ENCODE assay signal across 9 mouse cellular contexts in genomic region chr2:36103069-36103554, GRCm38 (mm10). TPM values are rescaled to one million over a fixed set of nuclear protein-coding genes. Genes with fewer than 3 reads are reported as not detected.
DNase-seq lines count a peak whose midpoint lies in the region; ATAC-seq and TF ChIP-seq lines count a peak whose summit lies in the region.
"Had no signal": no experiment of that assay in that cellular context is flagged by ENCODE, and none has a peak within 500 bp of the region (broad histone marks: within the 10 kb centered on the region; RNA-seq: fewer than 3 reads in every experiment).

No protein-coding gene starts in this region.

- H3K4me1 ChIP-seq in heart, embryonic 14.5 days (ENCODE audit: control insufficient read depth in 2 of 2, insufficient read depth in 2 of 2, low read length in 2 of 2), result peaks cover 14 to 38% of the 10 kb centered on the region in 2 experiments
- no peaks in the 10 kb centered on the region for H3K4me1 ChIP-seq in cortical plate, adult 2 months (ENCODE audit: control insufficient read depth, insufficient read depth, low read length)
- peaks cover 43% of the 10 kb centered on the region for H3K4me1 ChIP-seq in hindbrain, embryonic 10.5 days (replicated peaks)
- peaks cover 32% of the 10 kb centered on the region for H3K4me1 ChIP-seq in midbrain, embryonic 12.5 days

- no peaks in the 10 kb centered on the region for H3K36me3 ChIP-seq in heart, embryonic 14.5 days (ENCODE audit: control insufficient read depth, insufficient read depth, low read length)
- H3K36me3 ChIP-seq in hindbrain, embryonic 10.5 days, result no peaks in the 10 kb centered on the region
- H3K36me3 ChIP-seq in midbrain, embryonic 12.5 days, result no peaks in the 10 kb centered on the region

- intact Hi-C loops in heart, postnatal 25 days (cut with DNase I), result loop anchor here (5.0 to 10.0 kb wide), 2 partner anchors 109 to 172 kb away; no protein-coding TSS in a partner anchor

- TF ChIP-seq CTCF in cortical plate, adult 2 months (IDR thresholded peaks at IDR 0.05; ENCODE audit: extremely low read depth, insufficient read depth, low read length), result no peak

- peaks cover 98% of the 10 kb centered on the region for H3K27me3 ChIP-seq in heart, embryonic 14.5 days (ENCODE audit: control insufficient read depth, insufficient read depth, low read length)
- peaks cover 100% of the 10 kb centered on the region for H3K27me3 ChIP-seq in hindbrain, embryonic 10.5 days (ENCODE audit: insufficient read depth, poor library complexity, severe bottlenecking)
- H3K27me3 ChIP-seq in midbrain, embryonic 12.5 days, result peaks cover 100% of the 10 kb centered on the region

- no peak for ATAC-seq in heart, embryonic 14.5 days (ENCODE audit: insufficient number of reproducible peaks, insufficient read depth, low FRiP score, low read depth)
- ATAC-seq in midbrain, embryonic 12.5 days (ENCODE audit: low FRiP score, low read depth), result no peak

- H3K27ac ChIP-seq in heart, embryonic 14.5 days (replicated peaks in 1 of 2; ENCODE audit: control insufficient read depth in 1 of 2, insufficient read depth in 1 of 2, low read depth in 2 of 2, low read length in 2 of 2), result no peak overlapping the region
- no peak overlapping the region for H3K27ac ChIP-seq in cortical plate, adult 2 months (ENCODE audit: insufficient read depth, low read length)
- H3K27ac ChIP-seq in hindbrain, embryonic 10.5 days, result no peak overlapping the region
- no peak overlapping the region for H3K27ac ChIP-seq in midbrain, embryonic 12.5 days (replicated peaks)

- no peaks in the 10 kb centered on the region for H3K9me3 ChIP-seq in heart, embryonic 14.5 days (ENCODE audit: control insufficient read depth, low read length)
- no peaks in the 10 kb centered on the region for H3K9me3 ChIP-seq in hindbrain, embryonic 10.5 days
- no peaks in the 10 kb centered on the region for H3K9me3 ChIP-seq in midbrain, embryonic 12.5 days

- H3K4me2 ChIP-seq in heart, embryonic 14.5 days (ENCODE audit: low read length), result peak overlapping the region; percentile 80
- peak overlapping the region; percentile 78; the same call in 1 of the 2 replicates for H3K4me2 ChIP-seq in midbrain, embryonic 12.5 days (replicated peaks)

- TF ChIP-seq POLR2A in cortical plate, adult 2 months (IDR thresholded peaks at IDR 0.05; ENCODE audit: extremely low read depth, insufficient read depth, low read length), result no peak

- peak overlapping the region; percentile 15 to 50 for H3K4me3 ChIP-seq in heart, embryonic 14.5 days (ENCODE audit: control insufficient read depth in 1 of 2, insufficient read depth in 1 of 2, low read depth in 1 of 2, low read length in 2 of 2)
- H3K4me3 ChIP-seq in cortical plate, adult 2 months (ENCODE audit: insufficient read depth, low read length), result peak overlapping the region; percentile 28; the same call in 1 of the 2 replicates
- peak overlapping the region; percentile 57 for H3K4me3 ChIP-seq in hindbrain, embryonic 10.5 days
- peak overlapping the region; percentile 45 for H3K4me3 ChIP-seq in midbrain, embryonic 12.5 days

- H3K9ac ChIP-seq in heart, embryonic 14.5 days (ENCODE audit: low read length), result peak overlapping the region; percentile 21; the same call in 1 of the 2 replicates
- H3K9ac ChIP-seq in midbrain, embryonic 12.5 days (replicated peaks), result no peak overlapping the region

- 2% methylated on average over 21 of the region's 21 CpGs for WGBS in heart, embryonic 14.5 days
- under 1% methylated on average over 21 of the region's 21 CpGs for WGBS in hindbrain, embryonic 10.5 days
- WGBS in midbrain, embryonic 12.5 days, result 2% methylated on average over 21 of the region's 21 CpGs

- DNase-seq in heart, postnatal 25 days (ENCODE audit: low spot score), result no peak
- DNase-seq in hindbrain, embryonic 10.5 days (ENCODE audit: low spot score), result no peak
- DNase-seq in layer of hippocampus, adult 8-10 months (ENCODE audit: low spot score in 2 of 2), result no peak
- DNase-seq in urinary bladder, postnatal 10 days (ENCODE audit: low spot score), result no peak
- no peak for DNase-seq in layer of hippocampus, postnatal 10 days (ENCODE audit: low spot score in 2 of 2)

RNA-seq across cellular contexts. Expression of gene Lhx6, which starts 2.1 kb away (rescaled TPM):
- 1.5 and 1.6 TPM in 2 replicates for polyA plus RNA-seq in heart, embryonic 14.5 days (2014; fragmentation: Nextera tagmentation; extraction: Ambion mirVana)
- total RNA-seq in heart, postnatal 25 days (2021), result 1 to 10 TPM; 5.1 to 5.6 TPM
- 8.2 and 8.5 TPM in 2 replicates for polyA plus RNA-seq in cortical plate, adult 2 months (2012; rRNA removed)
- 0.84 and 2.0 TPM in 2 replicates for polyA plus RNA-seq in hindbrain, embryonic 10.5 days (2016; fragmentation: Nextera tagmentation; extraction: Ambion mirVana)
- polyA plus RNA-seq in midbrain, embryonic 12.5 days (2016; fragmentation: Nextera tagmentation; extraction: Ambion mirVana), result 2.5 TPM in 2 replicates
- 10 to 100 TPM; 14.8 to 19.9 (median 17.0) TPM for total RNA-seq in layer of hippocampus, adult 8-10 months (2022)
- 10 to 100 TPM; 21.7 to 26.5 TPM for total RNA-seq in layer of hippocampus, postnatal 10 days (2021)

RNA-seq across cellular contexts. Expression of gene Mrrf, which starts 33.1 kb away (rescaled TPM):
- polyA plus RNA-seq in heart, embryonic 14.5 days (2014; fragmentation: Nextera tagmentation; extraction: Ambion mirVana), result 42.7 and 45.1 TPM in 2 replicates
- total RNA-seq in heart, postnatal 25 days (2021), result 10 to 100 TPM; 41.9 to 43.3 TPM
- polyA plus RNA-seq in cortical plate, adult 2 months (2012; rRNA removed), result 21.1 and 23.8 TPM in 2 replicates
- polyA plus RNA-seq in hindbrain, embryonic 10.5 days (2016; fragmentation: Nextera tagmentation; extraction: Ambion mirVana), result 24.7 and 25.9 TPM in 2 replicates
- polyA plus RNA-seq in midbrain, embryonic 12.5 days (2016; fragmentation: Nextera tagmentation; extraction: Ambion mirVana), result 19.0 and 25.5 TPM in 2 replicates
- 10 to 100 TPM; 17.2 to 22.8 (median 18.8) TPM for total RNA-seq in layer of hippocampus, adult 8-10 months (2022)
- total RNA-seq in layer of hippocampus, postnatal 10 days (2021), result 10 to 100 TPM; 14.4 to 15.0 TPM

RNA-seq across cellular contexts. Expression of gene Rbm18, which starts 33.5 kb away (rescaled TPM):
- polyA plus RNA-seq in heart, embryonic 14.5 days (2014; fragmentation: Nextera tagmentation; extraction: Ambion mirVana), result 66.1 and 66.3 TPM in 2 replicates
- 10 to 100 TPM; 34.5 to 38.1 TPM for total RNA-seq in heart, postnatal 25 days (2021)
- 50.0 and 50.4 TPM in 2 replicates for polyA plus RNA-seq in cortical plate, adult 2 months (2012; rRNA removed)
- polyA plus RNA-seq in hindbrain, embryonic 10.5 days (2016; fragmentation: Nextera tagmentation; extraction: Ambion mirVana), result 88.2 and 98.7 TPM in 2 replicates
- 125 and 128 TPM in 2 replicates for polyA plus RNA-seq in midbrain, embryonic 12.5 days (2016; fragmentation: Nextera tagmentation; extraction: Ambion mirVana)
- total RNA-seq in layer of hippocampus, adult 8-10 months (2022), result 10 to 100 TPM; 42.3 to 52.2 (median 45.6) TPM
- 10 to 100 TPM; 51.5 to 52.6 TPM for total RNA-seq in layer of hippocampus, postnatal 10 days (2021)

RNA-seq across cellular contexts. Expression of gene Morn5, which starts 53.9 kb away (rescaled TPM):
- not detected in 2 replicates for polyA plus RNA-seq in heart, embryonic 14.5 days (2014; fragmentation: Nextera tagmentation; extraction: Ambion mirVana)
- not detected for total RNA-seq in heart, postnatal 25 days (2021)
- 1.8 and 2.2 TPM in 2 replicates for polyA plus RNA-seq in cortical plate, adult 2 months (2012; rRNA removed)
- 1.3 and 4.0 TPM in 2 replicates for polyA plus RNA-seq in hindbrain, embryonic 10.5 days (2016; fragmentation: Nextera tagmentation; extraction: Ambion mirVana)
- 1.1 and 1.3 TPM in 2 replicates for polyA plus RNA-seq in midbrain, embryonic 12.5 days (2016; fragmentation: Nextera tagmentation; extraction: Ambion mirVana)
- 1 to 10 TPM; 1.1 to 3.3 (median 1.6) TPM for total RNA-seq in layer of hippocampus, adult 8-10 months (2022)
- 1 to 10 TPM; 1.8 to 2.5 TPM for total RNA-seq in layer of hippocampus, postnatal 10 days (2021)
- total RNA-seq: ES-E14 had no signal

RNA-seq across cellular contexts. Expression of gene Ndufa8, which starts 53.9 kb away (rescaled TPM):
- polyA plus RNA-seq in heart, embryonic 14.5 days (2014; fragmentation: Nextera tagmentation; extraction: Ambion mirVana), result 464 and 494 TPM in 2 replicates
- total RNA-seq in heart, postnatal 25 days (2021), result 100 to 1,000 TPM; 676 to 685 TPM
- 218 and 219 TPM in 2 replicates for polyA plus RNA-seq in cortical plate, adult 2 months (2012; rRNA removed)
- polyA plus RNA-seq in hindbrain, embryonic 10.5 days (2016; fragmentation: Nextera tagmentation; extraction: Ambion mirVana), result 202 and 224 TPM in 2 replicates
- 161 and 178 TPM in 2 replicates for polyA plus RNA-seq in midbrain, embryonic 12.5 days (2016; fragmentation: Nextera tagmentation; extraction: Ambion mirVana)
- 100 to 1,000 TPM; 174 to 193 (median 178) TPM for total RNA-seq in layer of hippocampus, adult 8-10 months (2022)
- 100 to 1,000 TPM; 183 to 205 TPM for total RNA-seq in layer of hippocampus, postnatal 10 days (2021)
